Mouse (Mus musculus): Measurements from ENCODE around the gene Ccdc153. TPM values are rescaled to one million over a fixed set of nuclear protein-coding genes. Genes with fewer than 3 reads are reported as not detected.
A peak's percentile ranks its signal among the peaks of the same experiment; 100 is the strongest.

Ccdc153 gene
- polyA plus RNA-seq, 1 experiment = 3.7 TPM

GRCm38 (mm10) chr9:44268027-44268360 lies 27.5 kb downstream of the Ccdc153 start:
- Histone ChIP-seq H3K4me3 (replicated peaks; ENCODE audit: insufficient read depth, low read depth, low read length) (peak overlapping the region; percentile 47), H3K4me1 (ENCODE audit: control insufficient read depth, insufficient read depth, low read length) (0 out of 2 replicates have a peak, but pooled peaks cover 2% of the 10 kb centered on the region), H3K27me3 (ENCODE audit: control insufficient read depth, insufficient read depth, low read length) (no peaks in the 10 kb centered on the region), H3K27ac (ENCODE audit: insufficient read depth, low read length) (peak overlapping the region; percentile 27)
- DNase-seq = peak; percentile 85 to 87
- WGBS = 3% methylated on average over 28 of the region's 28 CpGs
- no peak for TF ChIP-seq POLR2A (IDR thresholded peaks at IDR 0.05; ENCODE audit: borderline replicate concordance, insufficient read depth, low read length)
- TF ChIP-seq CTCF (IDR thresholded peaks at IDR 0.05; ENCODE audit: borderline replicate concordance, insufficient read depth, low read depth, low read length) = peak; percentile 64; the same call in 1 of the 2 replicates

GRCm38 (mm10) chr9:44268432-44268831 lies 28.0 kb downstream of the Ccdc153 start, which contains the start of gene Nlrx1:
Gene Nlrx1 (minus strand): TSS chr9:44268599.
- TF ChIP-seq CTCF (IDR thresholded peaks at IDR 0.05; ENCODE audit: borderline replicate concordance, insufficient read depth, low read depth, low read length) = no peak
- no peak for TF ChIP-seq POLR2A (IDR thresholded peaks at IDR 0.05; ENCODE audit: borderline replicate concordance, insufficient read depth, low read length)
- WGBS = 82% methylated on average over 6 of the region's 6 CpGs
- DNase-seq = no peak
- no peaks in the 10 kb centered on the region for H3K27me3 ChIP-seq (ENCODE audit: control insufficient read depth, insufficient read depth, low read length)
- peak within 1 kb of the TSS; percentile 47 for H3K4me3 ChIP-seq (replicated peaks; ENCODE audit: insufficient read depth, low read depth, low read length)
- peak within 1 kb of the TSS; percentile 27 for H3K27ac ChIP-seq (ENCODE audit: insufficient read depth, low read length)
- H3K4me1 ChIP-seq (ENCODE audit: control insufficient read depth, insufficient read depth, low read length) = 0 out of 2 replicates have a peak, but pooled peaks cover 2% of the 10 kb centered on the region

GRCm38 (mm10) chr9:44269077-44269476 lies 28.6 kb downstream of the Ccdc153 start:
- H3K27ac ChIP-seq (ENCODE audit: insufficient read depth, low read length) = no peak overlapping the region
- no peaks in the 10 kb centered on the region for H3K27me3 ChIP-seq (ENCODE audit: control insufficient read depth, insufficient read depth, low read length)
- TF ChIP-seq POLR2A (IDR thresholded peaks at IDR 0.05; ENCODE audit: borderline replicate concordance, insufficient read depth, low read length) (no peak), CTCF (IDR thresholded peaks at IDR 0.05; ENCODE audit: borderline replicate concordance, insufficient read depth, low read depth, low read length) (peak; percentile 45)
- 0 out of 2 replicates have a peak, but pooled peaks cover 2% of the 10 kb centered on the region for H3K4me1 ChIP-seq (ENCODE audit: control insufficient read depth, insufficient read depth, low read length)
- DNase-seq = peak in 1 of 2 experiments; percentile 36
- 84% methylated on average over 3 of the region's 3 CpGs for WGBS
- H3K4me3 ChIP-seq (replicated peaks; ENCODE audit: insufficient read depth, low read depth, low read length) = no peak overlapping the region

GRCm38 (mm10) chr9:44269973-44270372 lies 29.5 kb downstream of the Ccdc153 start:
- no peak for DNase-seq
- H3K27me3 ChIP-seq (ENCODE audit: control insufficient read depth, insufficient read depth, low read length) = no peaks in the 10 kb centered on the region
- 0 out of 2 replicates have a peak, but pooled peaks cover 2% of the 10 kb centered on the region for H3K4me1 ChIP-seq (ENCODE audit: control insufficient read depth, insufficient read depth, low read length)
- H3K27ac ChIP-seq (ENCODE audit: insufficient read depth, low read length) = no peak overlapping the region
- H3K4me3 ChIP-seq (replicated peaks; ENCODE audit: insufficient read depth, low read depth, low read length) = no peak overlapping the region
- 64% methylated on average over 4 of the region's 4 CpGs for WGBS
- TF ChIP-seq POLR2A (IDR thresholded peaks at IDR 0.05; ENCODE audit: borderline replicate concordance, insufficient read depth, low read length) = no peak
- no peak for TF ChIP-seq CTCF (IDR thresholded peaks at IDR 0.05; ENCODE audit: borderline replicate concordance, insufficient read depth, low read depth, low read length)

GRCm38 (mm10) chr9:44283183-44283582 lies 42.7 kb downstream of the Ccdc153 start:
- peaks cover 11% of the 10 kb centered on the region for H3K4me1 ChIP-seq (ENCODE audit: control insufficient read depth, insufficient read depth, low read length)
- H3K27me3 ChIP-seq (ENCODE audit: control insufficient read depth, insufficient read depth, low read length) = no peaks in the 10 kb centered on the region
- no peak overlapping the region for H3K27ac ChIP-seq (ENCODE audit: insufficient read depth, low read length)
- no peak for DNase-seq
- no peak overlapping the region for H3K4me3 ChIP-seq (replicated peaks; ENCODE audit: insufficient read depth, low read depth, low read length)
- WGBS = 34% methylated on average over 5 of the region's 5 CpGs
- no peak for TF ChIP-seq POLR2A (IDR thresholded peaks at IDR 0.05; ENCODE audit: borderline replicate concordance, insufficient read depth, low read length)
- TF ChIP-seq CTCF (IDR thresholded peaks at IDR 0.05; ENCODE audit: borderline replicate concordance, insufficient read depth, low read depth, low read length) = no peak

GRCm38 (mm10) chr9:44286256-44286850 lies 45.9 kb downstream of the Ccdc153 start:
- H3K4me1 ChIP-seq (ENCODE audit: control insufficient read depth, insufficient read depth, low read length) = peaks cover 17% of the 10 kb centered on the region
- no peak for DNase-seq
- TF ChIP-seq CTCF (IDR thresholded peaks at IDR 0.05; ENCODE audit: borderline replicate concordance, insufficient read depth, low read depth, low read length) (no peak), POLR2A (IDR thresholded peaks at IDR 0.05; ENCODE audit: borderline replicate concordance, insufficient read depth, low read length) (no peak)
- H3K4me3 ChIP-seq (replicated peaks; ENCODE audit: insufficient read depth, low read depth, low read length) = peak overlapping the region; percentile 15
- 7% methylated on average over 6 of the region's 6 CpGs for WGBS
- H3K27ac ChIP-seq (ENCODE audit: insufficient read depth, low read length) = no peak overlapping the region
- no peaks in the 10 kb centered on the region for H3K27me3 ChIP-seq (ENCODE audit: control insufficient read depth, insufficient read depth, low read length)

- WGBS = 5% methylated on average over 11 of the region's 11 CpGs
- TF ChIP-seq CTCF (IDR thresholded peaks at IDR 0.05; ENCODE audit: borderline replicate concordance, insufficient read depth, low read depth, low read length) = no peak
- TF ChIP-seq POLR2A (IDR thresholded peaks at IDR 0.05; ENCODE audit: borderline replicate concordance, insufficient read depth, low read length) = no peak
- peak overlapping the region; percentile 66 for H3K27ac ChIP-seq (ENCODE audit: insufficient read depth, low read length)
- peaks cover 17% of the 10 kb centered on the region for H3K4me1 ChIP-seq (ENCODE audit: control insufficient read depth, insufficient read depth, low read length)
- peak overlapping the region; percentile 93 for H3K4me3 ChIP-seq (replicated peaks; ENCODE audit: insufficient read depth, low read depth, low read length)
- DNase-seq = no peak
- H3K27me3 ChIP-seq (ENCODE audit: control insufficient read depth, insufficient read depth, low read length) = no peaks in the 10 kb centered on the region
Observed at GRCm38 (mm10) chr9:44287003-44287400, 46.5 kb downstream of the Ccdc153 start.

- under 1% methylated on average over 47 of the region's 47 CpGs for WGBS
- Histone ChIP-seq H3K4me3 (replicated peaks; ENCODE audit: insufficient read depth, low read depth, low read length) (peak overlapping the region; percentile 93), H3K27me3 (ENCODE audit: control insufficient read depth, insufficient read depth, low read length) (no peaks in the 10 kb centered on the region), H3K27ac (ENCODE audit: insufficient read depth, low read length) (peak overlapping the region; percentile 66), H3K4me1 (ENCODE audit: control insufficient read depth, insufficient read depth, low read length) (peaks cover 14% of the 10 kb centered on the region)
- peak; percentile 55 to 66 for DNase-seq
- TF ChIP-seq CTCF (IDR thresholded peaks at IDR 0.05; ENCODE audit: borderline replicate concordance, insufficient read depth, low read depth, low read length) = no peak
- no peak for TF ChIP-seq POLR2A (IDR thresholded peaks at IDR 0.05; ENCODE audit: borderline replicate concordance, insufficient read depth, low read length)
Observed at GRCm38 (mm10) chr9:44287401-44288075, 47.1 kb downstream of the Ccdc153 start.

Data from cerebellum, adult 2 months (tissue).